8 mouse cellular contexts compared by ENCODE assay signal in the genomic region with DNA sequence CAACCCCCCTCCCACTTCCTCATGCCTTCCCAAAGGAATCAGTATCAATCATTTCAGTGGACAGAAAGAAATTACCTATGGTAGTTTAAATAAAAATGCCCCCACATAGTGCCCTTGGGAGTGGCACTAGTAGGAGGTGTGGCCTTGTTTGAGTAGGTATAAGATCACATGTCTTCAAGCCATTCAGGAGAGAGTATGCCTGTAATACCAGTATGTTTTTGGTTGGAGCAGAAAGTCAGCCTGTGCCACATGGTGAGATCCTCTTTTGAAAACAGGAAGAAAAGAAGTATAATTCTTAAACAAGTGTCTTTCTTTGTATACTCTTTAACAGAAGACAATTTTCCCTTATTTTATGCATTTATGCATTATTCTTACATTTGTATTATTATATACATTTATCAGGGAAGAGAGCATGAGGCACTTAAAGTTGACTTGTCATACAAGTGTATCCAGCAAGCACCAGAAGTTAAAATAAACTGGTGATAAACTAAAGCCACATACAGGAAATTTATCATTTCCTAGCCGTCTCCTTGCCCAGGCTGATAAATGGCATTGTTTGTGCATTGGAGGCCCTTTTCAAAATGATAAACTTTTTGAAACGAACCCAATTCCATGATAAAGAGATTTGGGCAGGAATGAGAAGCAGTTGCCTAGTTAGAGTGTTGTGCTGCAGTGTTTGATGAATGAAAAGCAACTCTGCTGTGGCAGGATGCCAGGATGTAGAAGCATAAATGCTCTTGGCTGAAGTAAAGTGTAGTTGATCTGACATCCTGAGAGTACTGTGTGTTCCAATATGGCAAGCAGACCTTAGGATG.
A peak's percentile ranks its signal among the peaks of the same experiment; 100 is the strongest.
DNase-seq lines count a peak whose midpoint lies in the region; ATAC-seq lines count a peak whose summit lies in the region.

No protein-coding gene starts in this region.

- no peak for DNase-seq in hindbrain, embryonic 11.5 days (ENCODE audit: low spot score)
- peak; percentile 31 to 43 for DNase-seq in right cerebral cortex, postnatal 10 days (ENCODE audit: low spot score in 2 of 2)
- no peak for DNase-seq in right cerebral cortex, postnatal 25 days
- DNase-seq in gastrocnemius, postnatal 4 days (ENCODE audit: low spot score in 2 of 2) = no peak
- no peak for DNase-seq in cerebellum, adult 9-10 months
- DNase-seq in adrenal gland, postnatal 36 days = no peak

- H3K4me1 ChIP-seq in hindbrain, embryonic 13.5 days (replicated peaks) = no peaks in the 10 kb centered on the region
- no peaks in the 10 kb centered on the region for H3K4me1 ChIP-seq in hindbrain, embryonic 11.5 days (replicated peaks; ENCODE audit: control insufficient read depth, insufficient read depth, low read length)
- peaks cover 11% of the 10 kb centered on the region for H3K4me1 ChIP-seq in liver, embryonic 12.5 days

- H3K27ac ChIP-seq in hindbrain, embryonic 13.5 days = no peak overlapping the region
- H3K27ac ChIP-seq in hindbrain, embryonic 11.5 days (ENCODE audit: low read depth, low read length) = no peak overlapping the region
- no peak overlapping the region for H3K27ac ChIP-seq in liver, embryonic 12.5 days

- no peak overlapping the region for H3K4me3 ChIP-seq in hindbrain, embryonic 13.5 days
- no peak overlapping the region for H3K4me3 ChIP-seq in hindbrain, embryonic 11.5 days (ENCODE audit: low read depth, low read length)
- H3K4me3 ChIP-seq in liver, embryonic 12.5 days = no peak overlapping the region

- ATAC-seq in hindbrain, embryonic 13.5 days (ENCODE audit: low FRiP score) = 0 out of 2 replicates have a peak, but pooled peaks have one; percentile 21
- ATAC-seq in hindbrain, embryonic 11.5 days (ENCODE audit: low FRiP score) = no peak
- peak; percentile 80 for ATAC-seq in liver, embryonic 12.5 days

- H3K36me3 ChIP-seq in hindbrain, embryonic 13.5 days = no peaks in the 10 kb centered on the region
- no peaks in the 10 kb centered on the region for H3K36me3 ChIP-seq in hindbrain, embryonic 11.5 days (ENCODE audit: control insufficient read depth, insufficient read depth, low read length)
- no peaks in the 10 kb centered on the region for H3K36me3 ChIP-seq in liver, embryonic 12.5 days

- 55% methylated on average over 2 of the region's 2 CpGs for WGBS in hindbrain, embryonic 13.5 days
- WGBS in hindbrain, embryonic 11.5 days = 58% methylated on average over 2 of the region's 2 CpGs
- 11% methylated on average over 2 of the region's 2 CpGs for WGBS in liver, embryonic 12.5 days (ENCODE audit: insufficient replicate concordance)

- no peaks in the 10 kb centered on the region for H3K27me3 ChIP-seq in hindbrain, embryonic 13.5 days
- H3K27me3 ChIP-seq in hindbrain, embryonic 11.5 days (ENCODE audit: control insufficient read depth, insufficient read depth, low read length) = no peaks in the 10 kb centered on the region
- no peaks in the 10 kb centered on the region for H3K27me3 ChIP-seq in liver, embryonic 12.5 days (replicated peaks)

- H3K9ac ChIP-seq in hindbrain, embryonic 13.5 days = no peak overlapping the region
- H3K9ac ChIP-seq in hindbrain, embryonic 11.5 days (ENCODE audit: low read depth, low read length) = no peak overlapping the region
- no peak overlapping the region for H3K9ac ChIP-seq in liver, embryonic 12.5 days

- no peaks in the 10 kb centered on the region for H3K9me3 ChIP-seq in hindbrain, embryonic 13.5 days
- no peaks in the 10 kb centered on the region for H3K9me3 ChIP-seq in hindbrain, embryonic 11.5 days (ENCODE audit: control insufficient read depth, low read length)
- no peaks in the 10 kb centered on the region for H3K9me3 ChIP-seq in liver, embryonic 12.5 days (replicated peaks)

- H3K4me2 ChIP-seq in hindbrain, embryonic 13.5 days = no peak overlapping the region
- H3K4me2 ChIP-seq in hindbrain, embryonic 11.5 days (replicated peaks; ENCODE audit: low read depth, low read length) = no peak overlapping the region
- no peak overlapping the region for H3K4me2 ChIP-seq in liver, embryonic 12.5 days

Comparison
In these comparisons a context has a peak if more than half of its experiments do, and no peak if none do; other contexts are left out.
1. DNase-seq: peak in right cerebral cortex, postnatal 10 days (2 of 2); none in hindbrain, embryonic 11.5 days (single experiment), right cerebral cortex, postnatal 25 days (single experiment), gastrocnemius, postnatal 4 days (0 of 2), cerebellum, adult 9-10 months (single experiment) and adrenal gland, postnatal 36 days (0 of 2).